Mouse (Mus musculus) stomach, postnatal 0 days (tissue): ENCODE data around the gene C9orf72. TPM values are rescaled to one million over a fixed set of nuclear protein-coding genes. Genes with fewer than 3 reads are reported as not detected.

Source experiments
- ATAC-seq: fragments of 200-750 bp; cut with Nextera tagmentation; 2 replicates; pipeline ENCODE4 v1.8.0; 2017; ENCODE audit not compliant: low FRiP score, low TSS enrichment
- DNase-seq: peaks from one replicate; pipeline ENCODE4 v3.0.0-alpha.2; 2016; ENCODE audit warnings: low spot score
- H3K27ac ChIP-seq: fragments of 300-500 bp; sonication (generic); replicated peaks from 2 replicates; pipeline ENCODE4 v1.5.1; 2014; ENCODE audit warnings: mild to moderate bottlenecking, control low read depth
- H3K27me3 ChIP-seq: fragments of 300-500 bp; sonication (generic); 2 replicates; pipeline ENCODE4 v1.6.1; 2014; ENCODE audit warnings: low read length; ENCODE audit not compliant: control insufficient read depth, insufficient read depth
- H3K36me3 ChIP-seq: fragments of 300-500 bp; sonication (generic); 2 replicates; pipeline ENCODE4 v1.6.1; 2014; ENCODE audit warnings: low read length, mixed read lengths; ENCODE audit not compliant: control insufficient read depth, insufficient read depth
- H3K4me1 ChIP-seq: fragments of 300-500 bp; sonication (generic); replicated peaks from 2 replicates; pipeline ENCODE4 v1.6.1; 2014; ENCODE audit warnings: antibody characterized with exemption; ENCODE audit not compliant: control insufficient read depth, insufficient read depth
- H3K4me2 ChIP-seq: fragments of 300-500 bp; sonication (generic); replicated peaks from 2 replicates; pipeline ENCODE4 v1.6.1; 2014; ENCODE audit warnings: low read depth, mild to moderate bottlenecking, control low read depth, moderate library complexity
- H3K4me3 ChIP-seq: fragments of 300-500 bp; sonication (generic); 2 replicates; pipeline ENCODE4 v1.5.1; 2014; ENCODE audit warnings: low read depth, low read length, control low read depth
- H3K9ac ChIP-seq: fragments of 300-500 bp; sonication (generic); 2 replicates; pipeline ENCODE4 v1.6.1; 2014; ENCODE audit warnings: mild to moderate bottlenecking, low read length, control low read depth, mixed read lengths
- H3K9me3 ChIP-seq: fragments of 300-500 bp; sonication (generic); 2 replicates; pipeline ENCODE4 v1.6.1; 2016; ENCODE audit warnings: low read length; ENCODE audit not compliant: control insufficient read depth
- CTCF ChIP-seq: IDR thresholded peaks from 2 replicates; pipeline ENCODE4 v1.5.1; 2016; ENCODE audit warnings: antibody characterized with exemption, low read depth, mild to moderate bottlenecking, moderate library complexity
- EP300 ChIP-seq: optimal IDR thresholded peaks from 2 replicates; pipeline ENCODE3; 2016; ENCODE audit warnings: antibody characterized with exemption
- WGBS: fragments of 180-500 bp; shearing (Covaris S2); extraction: QIAGEN DNeasy Blood & Tissue Kit; methylation state at CpG from one replicate; pipeline ENCODE4 v1.1.7; 2014; 5-methylcytosine and 5-hydroxymethylcytosine counted together
- polyA plus RNA-seq: library from polyadenylated mRNA; unstranded; fragments of >200 nt; fragmentation: Nextera tagmentation; extraction: Ambion mirVana; gene quantifications from 2 replicates; pipeline ENCODE4 v1.2.1, GENCODE M21; 2015

Gene C9orf72
- polyA plus RNA-seq, 1 experiment from 2014 or later, result 7.2 TPM

DNA sequence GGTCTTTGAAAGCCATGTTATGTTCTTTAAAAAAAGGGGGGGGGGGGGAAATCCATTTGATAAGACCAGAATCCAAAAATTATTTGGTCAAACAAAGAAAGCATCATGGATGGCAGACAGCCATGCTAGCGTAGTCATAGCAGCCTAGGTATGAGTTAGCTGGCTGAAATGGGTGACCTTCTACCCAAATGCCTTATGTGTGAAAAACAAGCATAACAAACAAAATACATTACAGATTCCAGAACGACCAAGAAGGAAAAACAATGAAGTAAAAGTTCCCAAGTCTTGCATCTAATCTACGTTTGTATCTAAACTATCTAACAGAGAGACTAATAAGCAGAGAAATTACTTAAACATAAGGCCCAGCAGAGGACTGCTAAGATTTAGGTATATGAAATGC lies 75.3 kb downstream of the C9orf72 start:
- Histone ChIP-seq H3K27me3 (no peaks in the 10 kb centered on the region), H3K27ac (no peak overlapping the region), H3K4me2 (no peak overlapping the region), H3K9ac (no peak overlapping the region), H3K36me3 (no peaks in the 10 kb centered on the region), H3K4me3 (no peak overlapping the region), H3K4me1 (no peaks in the 10 kb centered on the region), H3K9me3 (no peaks in the 10 kb centered on the region)
- DNase-seq, result no peak
- no peak for ATAC-seq
- WGBS, result 75% methylated on average over 3 of the region's 3 CpGs
- TF ChIP-seq CTCF, result no peak
- TF ChIP-seq EP300, result no peak

DNA sequence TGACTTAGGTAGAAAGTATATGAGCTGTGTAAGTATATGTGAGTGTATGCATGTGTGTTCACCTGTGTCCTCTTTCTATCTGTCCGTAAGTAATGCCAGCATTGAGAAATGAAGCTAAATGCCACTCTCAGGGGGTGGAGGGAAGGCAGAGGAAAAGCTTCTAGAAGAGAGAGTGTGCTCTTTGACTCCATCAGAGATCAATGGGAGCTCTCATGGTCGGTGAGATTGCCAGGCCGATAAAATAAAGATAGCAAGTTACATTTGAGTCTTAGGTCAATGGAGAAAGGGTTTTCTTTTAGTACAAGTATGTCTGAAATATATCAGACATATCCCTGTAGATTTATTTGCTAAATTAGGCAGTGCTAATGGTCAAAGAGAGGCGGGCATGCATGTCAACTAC lies 77.6 kb downstream of the C9orf72 start:
- Histone ChIP-seq H3K27ac (no peak overlapping the region), H3K9me3 (no peaks in the 10 kb centered on the region), H3K27me3 (no peaks in the 10 kb centered on the region), H3K4me2 (no peak overlapping the region), H3K4me3 (no peak overlapping the region), H3K36me3 (no peaks in the 10 kb centered on the region), H3K4me1 (no peaks in the 10 kb centered on the region), H3K9ac (no peak overlapping the region)
- TF ChIP-seq EP300, result no peak
- no peak for DNase-seq
- ATAC-seq, result no peak
- WGBS, result 90% methylated on average over 4 of the region's 4 CpGs

DNA sequence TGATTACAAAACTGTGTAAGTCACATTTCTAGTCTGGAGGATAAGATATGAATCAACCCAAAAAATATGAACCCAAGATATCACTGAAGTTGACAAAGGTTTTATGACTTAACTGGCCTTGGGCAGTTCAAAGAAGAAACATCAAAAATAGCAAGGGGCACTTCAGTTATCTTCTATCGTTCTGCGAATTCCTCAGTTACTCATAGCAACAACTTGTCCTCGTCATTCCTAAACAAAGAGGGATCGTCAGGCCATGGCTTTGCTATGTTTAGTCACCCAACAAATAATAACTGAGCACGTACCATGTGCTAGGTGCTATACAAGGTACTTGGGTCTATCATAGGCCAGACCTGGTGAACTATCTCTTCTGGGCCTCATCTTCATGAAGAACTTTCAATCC lies 79.4 kb downstream of the C9orf72 start:
- Histone ChIP-seq H3K4me3 (no peak overlapping the region), H3K27me3 (no peaks in the 10 kb centered on the region), H3K9ac (no peak overlapping the region), H3K36me3 (no peaks in the 10 kb centered on the region), H3K4me1 (no peaks in the 10 kb centered on the region), H3K4me2 (no peak overlapping the region), H3K9me3 (no peaks in the 10 kb centered on the region), H3K27ac (no peak overlapping the region)
- ATAC-seq (no peak), DNase-seq (no peak)
- no peak for TF ChIP-seq CTCF
- TF ChIP-seq EP300, result no peak
- WGBS, result 69% methylated on average over 5 of the region's 5 CpGs

DNA sequence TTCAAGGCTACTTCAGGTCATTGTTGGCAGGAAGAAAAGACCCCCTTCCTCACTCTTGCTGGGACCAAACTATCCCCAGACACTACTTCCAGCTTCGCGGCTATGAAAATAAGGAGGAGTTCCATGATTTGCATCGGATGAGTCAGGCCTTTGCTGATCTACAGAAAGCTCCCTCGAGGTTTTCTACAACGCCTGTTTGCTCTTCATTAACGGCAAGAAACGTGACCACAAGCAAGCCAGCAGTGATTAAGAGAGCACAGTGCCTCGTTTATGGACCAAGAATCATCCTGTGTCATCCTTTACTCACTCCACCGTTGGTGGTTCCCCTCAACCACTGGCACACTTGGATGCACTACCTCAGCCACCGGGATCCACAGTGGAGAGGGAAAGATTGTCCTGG lies 80.2 kb downstream of the C9orf72 start:
- ATAC-seq (peak; percentile 42; the same call in 1 of the 2 replicates), DNase-seq (no peak)
- no peak overlapping the region for H3K4me3 ChIP-seq
- H3K9ac ChIP-seq, result no peak overlapping the region
- 61% methylated on average over 10 of the region's 10 CpGs for WGBS
- no peak overlapping the region for H3K27ac ChIP-seq
- no peak overlapping the region for H3K4me2 ChIP-seq
- no peaks in the 10 kb centered on the region for H3K4me1 ChIP-seq
- H3K36me3 ChIP-seq, result no peaks in the 10 kb centered on the region
- no peaks in the 10 kb centered on the region for H3K27me3 ChIP-seq
- no peak for TF ChIP-seq CTCF
- no peak for TF ChIP-seq EP300
- H3K9me3 ChIP-seq, result no peaks in the 10 kb centered on the region

DNA sequence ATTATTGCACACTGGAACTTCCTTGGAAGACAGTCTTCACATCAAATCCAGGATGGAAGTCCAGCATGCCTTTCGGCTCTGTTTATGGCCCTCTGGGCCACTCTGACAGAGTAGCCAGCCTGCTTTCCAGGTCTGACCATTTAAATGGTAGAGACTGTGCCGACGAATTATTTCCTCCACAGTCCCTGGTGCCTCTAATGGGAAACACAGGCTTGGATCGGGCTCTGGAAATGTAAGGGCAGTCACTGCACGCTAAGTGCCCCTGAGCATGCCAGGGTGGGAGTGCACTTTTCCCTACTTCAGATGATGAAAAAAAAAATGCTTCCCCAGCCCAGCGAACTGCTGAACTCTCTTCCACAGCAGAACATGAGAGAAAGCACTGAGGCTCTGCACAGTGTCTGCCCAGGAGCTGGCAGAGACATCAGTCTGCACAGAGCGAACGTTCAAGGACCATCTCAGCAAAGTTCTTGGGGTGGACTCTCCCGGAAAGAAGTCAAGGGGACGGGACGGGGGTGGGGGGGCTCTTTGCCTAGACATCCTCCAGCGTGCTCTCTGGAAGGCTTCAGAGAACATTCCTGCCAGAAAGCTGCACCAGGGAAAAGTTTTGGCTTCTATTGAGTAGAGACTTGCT lies 82.4 kb downstream of the C9orf72 start:
- Histone ChIP-seq H3K36me3 (no peaks in the 10 kb centered on the region), H3K9me3 (no peaks in the 10 kb centered on the region), H3K4me2 (peak overlapping the region; percentile 26; the same call in 1 of the 2 replicates), H3K27me3 (no peaks in the 10 kb centered on the region), H3K4me3 (no peak overlapping the region), H3K27ac (no peak overlapping the region; the same call in 1 of the 2 replicates), H3K4me1 (no peaks in the 10 kb centered on the region), H3K9ac (no peak overlapping the region)
- 52% methylated on average over 12 of the region's 12 CpGs for WGBS
- ATAC-seq (no peak), DNase-seq (no peak)
- TF ChIP-seq CTCF (no peak), EP300 (no peak)

Other genes starting within 250 kb of the C9orf72 start
- gene Ifnk, start 74.1 kb downstream of the C9orf72 start, polyA plus RNA-seq, result 0.16 TPM in 1 of 2 replicates, not detected in the other
- 15.0 and 16.9 TPM in 2 replicates for gene Mob3b, start 68.7 kb downstream of the C9orf72 start, polyA plus RNA-seq